Mouse (Mus musculus) CD8-positive naive resting alpha-beta T cell, adult 57 days (primary cell): ENCODE results near the gene Tm4sf1. TPM values are rescaled to one million over a fixed set of nuclear protein-coding genes. Genes with fewer than 3 reads are reported as not detected.

ENCODE experiments used
- total RNA-seq: library from RNA; stranded (reverse); gene quantifications from one replicate; pipeline ENCODE4 v1.2.4, GENCODE M21; 2023

Tm4sf1 gene
- not detected for total RNA-seq

GRCm38 (mm10) chr3:57301921-57302539 is at the start of gene Tm4sf1:
Gene Tm4sf1, minus strand, starts transcription at chr3:57301988.

Other genes starting within 250 kb of the Tm4sf1 start
- not detected for gene Tm4sf4, start 123.3 kb upstream of the Tm4sf1 start, total RNA-seq